Mouse (Mus musculus) intestine, embryonic 14.5 days (tissue): ENCODE results near the gene H2al1c. TPM values are rescaled to one million over a fixed set of nuclear protein-coding genes. Genes with fewer than 3 reads are reported as not detected.

Experiments used
- ATAC-seq: fragments of 200-750 bp; cut with Nextera tagmentation; replicated peaks from 2 replicates; pipeline ENCODE4 v1.8.0; 2017; ENCODE audit warnings: low read depth, moderate number of reproducible peaks, moderate TSS enrichment, moderate library complexity; ENCODE audit not compliant: low FRiP score, low TSS enrichment
- DNase-seq: peaks from one replicate; pipeline ENCODE4 v3.0.0-alpha.2; 2018; ENCODE audit warnings: low spot score
- H3K27ac ChIP-seq: fragments of 300-500 bp; sonication (generic); 2 replicates; pipeline ENCODE4 v1.5.1; 2014; ENCODE audit warnings: low read depth, mild to moderate bottlenecking, control low read depth
- H3K27me3 ChIP-seq: fragments of 300-500 bp; sonication (generic); replicated peaks from 2 replicates; pipeline ENCODE4 v1.6.1; 2014; ENCODE audit warnings: low read length, control low read depth; ENCODE audit not compliant: control insufficient read depth, insufficient read depth
- H3K36me3 ChIP-seq: fragments of 300-500 bp; sonication (generic); 2 replicates; pipeline ENCODE4 v1.6.1; 2014; ENCODE audit warnings: low read length, control low read depth; ENCODE audit not compliant: control insufficient read depth, insufficient read depth
- H3K4me1 ChIP-seq: fragments of 300-500 bp; sonication (generic); replicated peaks from 2 replicates; pipeline ENCODE4 v1.6.1; 2014; ENCODE audit warnings: low read length, control low read depth, mixed read lengths; ENCODE audit not compliant: control insufficient read depth, insufficient read depth
- H3K4me2 ChIP-seq: fragments of 300-500 bp; sonication (generic); 2 replicates; pipeline ENCODE4 v1.6.1; 2014; ENCODE audit warnings: low read length
- H3K4me3 ChIP-seq: fragments of 300-500 bp; sonication (generic); 2 replicates; pipeline ENCODE4 v1.5.1; 2014; ENCODE audit warnings: low read depth, low read length, control low read depth, mixed read lengths
- H3K9ac ChIP-seq: fragments of 300-500 bp; sonication (generic); 2 replicates; pipeline ENCODE4 v1.6.1; 2014; ENCODE audit warnings: mild to moderate bottlenecking, low read length
- H3K9me3 ChIP-seq: fragments of 300-500 bp; sonication (generic); 2 replicates; pipeline ENCODE4 v1.6.1; 2016; ENCODE audit warnings: low read length, control low read depth; ENCODE audit not compliant: control insufficient read depth
- WGBS: fragments of 180-500 bp; shearing (Covaris S2); extraction: QIAGEN DNeasy Blood & Tissue Kit; methylation state at CpG from one replicate; pipeline ENCODE4 v1.1.7; 2014; 5-methylcytosine and 5-hydroxymethylcytosine counted together
- polyA plus RNA-seq: library from polyadenylated mRNA; unstranded; fragments of >200 nt; fragmentation: Nextera tagmentation; extraction: Ambion mirVana; gene quantifications from 2 replicates; pipeline ENCODE4 v1.2.1, GENCODE M21; 2014

H2al1c gene
- polyA plus RNA-seq, 1 experiment from 2014 or later, result not detected

GRCm38 (mm10) chrX:11345762-11346161 is 40.3 kb downstream of the H2al1c start:
- no peaks in the 10 kb centered on the region for H3K36me3 ChIP-seq
- ATAC-seq (no peak), DNase-seq (no peak)
- H3K4me3 ChIP-seq, result no peak overlapping the region
- no peak overlapping the region for H3K27ac ChIP-seq
- H3K4me2 ChIP-seq, result no peak overlapping the region
- H3K27me3 ChIP-seq, result no peaks in the 10 kb centered on the region
- no peaks in the 10 kb centered on the region for H3K9me3 ChIP-seq
- no peaks in the 10 kb centered on the region for H3K4me1 ChIP-seq
- no peak overlapping the region for H3K9ac ChIP-seq
- 65% methylated on average over 9 of the region's 9 CpGs for WGBS

GRCm38 (mm10) chrX:11346756-11347155 is 41.3 kb downstream of the H2al1c start:
- Histone ChIP-seq H3K9ac (no peak overlapping the region), H3K9me3 (no peaks in the 10 kb centered on the region), H3K27ac (no peak overlapping the region), H3K27me3 (no peaks in the 10 kb centered on the region), H3K4me1 (no peaks in the 10 kb centered on the region), H3K4me2 (no peak overlapping the region), H3K36me3 (no peaks in the 10 kb centered on the region), H3K4me3 (no peak overlapping the region)
- WGBS, result 95% methylated on average over 3 of the region's 3 CpGs
- ATAC-seq (no peak), DNase-seq (no peak)

Other genes with a start within 250 kb of the H2al1c start
- gene H2al1a, start 6.4 kb upstream of the H2al1c start, polyA plus RNA-seq, result not detected in 2 replicates
- gene H2al1b, start 3.2 kb upstream of the H2al1c start, polyA plus RNA-seq, result not detected in 2 replicates
- gene H2al1d, start 3.2 kb downstream of the H2al1c start, polyA plus RNA-seq, result not detected in 2 replicates
- gene H2al1e, start 6.3 kb downstream of the H2al1c start, polyA plus RNA-seq, result not detected in 2 replicates
- gene H2al1f, start 9.5 kb downstream of the H2al1c start, polyA plus RNA-seq, result not detected in 2 replicates
- gene H2al1g, start 12.6 kb downstream of the H2al1c start, polyA plus RNA-seq, result not detected in 2 replicates
- gene H2al1h, start 15.8 kb downstream of the H2al1c start, polyA plus RNA-seq, result not detected in 2 replicates
- gene H2al1i, start 19.0 kb downstream of the H2al1c start, polyA plus RNA-seq, result not detected in 2 replicates
- not detected in 2 replicates for gene H2al1j, start 22.2 kb downstream of the H2al1c start, polyA plus RNA-seq